Mouse (Mus musculus): ENCODE results near the gene Cdc42ep1. TPM values are rescaled to one million over a fixed set of nuclear protein-coding genes. Genes with fewer than 3 reads are reported as not detected.
"Not testable (repeated sequence)": the region's sequence is repeated elsewhere in the genome, so short reads cannot be mapped to it uniquely, and the experiment has no call there.

Cdc42ep1 gene
- polyA plus RNA-seq, 1 experiment from 2014 or later = 15.1 TPM

- H3K4me1 ChIP-seq = peaks cover 29% of the 10 kb centered on the region
- WGBS = 80% methylated on average over 8 of the region's 8 CpGs
- ATAC-seq (ENCODE audit: low FRiP score) = no peak
- no peak overlapping the region for H3K4me2 ChIP-seq (replicated peaks)
- peak overlapping the region; percentile 98; the same call in 1 of the 2 replicates for H3K27ac ChIP-seq
- no peaks in the 10 kb centered on the region for H3K9me3 ChIP-seq (replicated peaks)
- no peaks in the 10 kb centered on the region for H3K27me3 ChIP-seq
- H3K9ac ChIP-seq = no peak overlapping the region
- no peak overlapping the region for H3K4me3 ChIP-seq
- no peaks in the 10 kb centered on the region; the same call in 1 of the 2 replicates for H3K36me3 ChIP-seq
Observed at GRCm38 (mm10) chr15:78874989-78875388, 32.6 kb downstream of the Cdc42ep1 start.

DNA sequence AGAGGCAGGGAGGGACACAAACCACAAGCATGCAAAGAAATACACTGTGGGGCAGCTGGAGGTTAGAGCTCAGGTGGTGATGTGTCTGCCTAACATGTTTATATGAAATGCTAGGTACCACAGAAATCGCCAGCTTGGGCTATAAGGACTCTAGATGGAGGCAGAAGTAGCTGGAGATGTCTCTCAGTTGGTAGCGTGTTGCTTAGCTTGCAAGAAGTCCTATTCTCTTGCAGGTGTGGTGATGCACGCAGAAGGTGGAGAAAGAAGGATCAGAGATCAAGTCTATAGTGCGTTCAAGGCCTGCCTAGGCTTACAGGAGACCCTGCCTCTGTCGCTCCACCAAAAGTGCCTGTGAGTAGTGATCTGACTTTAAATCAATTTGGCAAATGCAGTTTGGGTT lies 33.1 kb downstream of the Cdc42ep1 start:
- ATAC-seq (ENCODE audit: low FRiP score) = no peak
- Histone ChIP-seq H3K27ac (peak overlapping the region; percentile 98), H3K36me3 (peaks cover 5% of the 10 kb centered on the region; the same call in 1 of the 2 replicates), H3K9me3 (replicated peaks) (no peaks in the 10 kb centered on the region), H3K4me1 (peaks cover 29% of the 10 kb centered on the region), H3K4me2 (replicated peaks) (peak overlapping the region; percentile 90), H3K27me3 (no peaks in the 10 kb centered on the region), H3K9ac (no peak overlapping the region), H3K4me3 (no peak overlapping the region)
- WGBS = 84% methylated on average over 5 of the region's 5 CpGs

- Histone ChIP-seq H3K27me3 (no peaks in the 10 kb centered on the region), H3K9me3 (replicated peaks) (no peaks in the 10 kb centered on the region), H3K9ac (peak overlapping the region; percentile 79), H3K4me1 (peaks cover 29% of the 10 kb centered on the region), H3K4me2 (replicated peaks) (peak overlapping the region; percentile 90), H3K27ac (peak overlapping the region; percentile 98), H3K36me3 (peaks cover 12% of the 10 kb centered on the region), H3K4me3 (peak overlapping the region; percentile 76)
- peak; percentile 27; the same call in 1 of the 2 replicates for ATAC-seq (ENCODE audit: low FRiP score)
- WGBS = 3% methylated on average over 17 of the region's 17 CpGs
Observed at GRCm38 (mm10) chr15:78876258-78876696, 33.9 kb downstream of the Cdc42ep1 start.

DNA sequence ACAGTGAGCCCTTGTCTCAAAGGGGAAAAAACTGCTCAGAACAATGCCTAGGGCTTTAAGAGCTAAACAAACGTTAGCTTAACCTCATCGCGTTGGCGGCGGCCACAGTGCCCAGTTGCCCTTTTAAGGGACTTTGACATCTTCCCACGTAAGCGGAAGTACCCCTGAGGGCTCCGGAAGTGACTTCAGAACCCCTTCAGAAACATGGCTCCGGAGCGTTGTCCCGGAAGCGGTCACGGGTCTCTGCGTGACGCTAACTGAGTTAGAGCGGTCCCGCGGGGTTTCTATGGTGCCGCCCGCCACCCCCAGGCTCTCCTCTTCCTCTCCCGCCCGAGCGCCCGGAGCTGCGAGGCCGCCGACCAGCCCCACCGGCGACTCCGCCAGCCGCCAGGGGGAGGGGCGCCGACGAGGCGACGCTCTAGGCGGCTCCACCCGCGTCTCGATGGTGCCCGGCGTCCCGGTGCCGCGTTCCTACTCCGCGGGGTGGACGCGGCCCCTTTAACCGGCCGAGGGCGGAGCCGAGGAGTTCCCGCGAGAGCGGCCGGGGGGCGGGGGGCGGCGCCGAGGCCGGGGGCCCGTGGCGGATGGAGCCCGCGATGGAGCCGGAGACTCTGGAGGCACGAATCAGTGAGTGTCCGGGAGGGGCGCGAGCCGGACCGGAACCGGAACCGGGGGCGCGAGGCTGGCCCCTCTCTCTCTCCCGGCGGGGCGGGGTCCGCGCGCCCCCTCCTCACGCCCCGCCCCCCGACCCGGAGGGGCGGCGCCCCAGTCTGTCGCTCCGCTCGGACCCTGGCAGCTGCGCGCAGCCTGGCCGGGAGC lies 34.8 kb downstream of the Cdc42ep1 start, which contains the start of gene Gga1:
Gga1 (plus strand) TSS at position 200 of the 819 bp plus-strand sequence.
- H3K27me3 ChIP-seq = no peaks in the 10 kb centered on the region
- no peaks in the 10 kb centered on the region for H3K9me3 ChIP-seq (replicated peaks)
- H3K4me1 ChIP-seq = peaks cover 29% of the 10 kb centered on the region
- peak within 1 kb of the TSS; percentile 98 for H3K27ac ChIP-seq
- H3K4me3 ChIP-seq = peak within 1 kb of the TSS; percentile 76
- peak within 1 kb of the TSS; percentile 79 for H3K9ac ChIP-seq
- ATAC-seq (ENCODE audit: low FRiP score) = peak; percentile 93
- peaks cover 21% of the 10 kb centered on the region for H3K36me3 ChIP-seq
- peak within 1 kb of the TSS; percentile 90 for H3K4me2 ChIP-seq (replicated peaks)
- under 1% methylated on average over 76 of the region's 95 CpGs for WGBS

DNA sequence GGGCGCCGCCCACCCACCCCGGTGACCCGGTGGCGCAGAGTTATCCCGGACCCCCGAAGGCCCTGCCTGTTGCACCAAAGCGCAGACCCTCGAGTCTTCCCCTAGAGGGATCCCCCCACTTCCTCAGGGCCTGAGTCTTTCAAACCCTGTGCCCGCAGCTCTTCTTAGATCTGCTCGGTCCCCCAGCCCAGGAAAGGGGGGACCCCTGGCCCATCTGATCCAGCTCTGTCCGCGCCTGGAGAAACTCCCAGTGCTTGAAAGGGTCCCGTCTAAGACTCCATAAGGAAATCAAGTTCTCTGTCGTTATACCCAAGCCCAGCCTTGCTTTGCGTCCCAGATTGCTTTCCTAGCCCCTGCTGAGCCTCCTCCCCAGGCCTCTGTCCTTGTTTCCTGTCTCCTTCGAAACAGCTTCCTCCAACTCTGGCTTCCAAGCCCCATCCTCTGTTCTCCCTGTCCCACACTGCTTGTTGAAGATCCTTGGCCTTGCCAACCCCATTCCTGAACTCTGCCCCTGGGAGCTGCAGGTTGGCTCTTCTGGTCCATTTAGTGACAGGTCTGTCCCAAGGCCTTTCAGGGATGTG lies 35.5 kb downstream of the Cdc42ep1 start:
- under 1% methylated on average over 16 of the region's 17 CpGs for WGBS
- H3K4me3 ChIP-seq = peak overlapping the region; percentile 76
- H3K4me2 ChIP-seq (replicated peaks) = peak overlapping the region; percentile 90
- no peaks in the 10 kb centered on the region for H3K9me3 ChIP-seq (replicated peaks)
- no peak; the same call in 1 of the 2 replicates for ATAC-seq (ENCODE audit: low FRiP score)
- peaks cover 29% of the 10 kb centered on the region for H3K4me1 ChIP-seq
- peak overlapping the region; percentile 98 for H3K27ac ChIP-seq
- peaks cover 28% of the 10 kb centered on the region for H3K36me3 ChIP-seq
- H3K27me3 ChIP-seq = no peaks in the 10 kb centered on the region
- H3K9ac ChIP-seq = peak overlapping the region; percentile 79

DNA sequence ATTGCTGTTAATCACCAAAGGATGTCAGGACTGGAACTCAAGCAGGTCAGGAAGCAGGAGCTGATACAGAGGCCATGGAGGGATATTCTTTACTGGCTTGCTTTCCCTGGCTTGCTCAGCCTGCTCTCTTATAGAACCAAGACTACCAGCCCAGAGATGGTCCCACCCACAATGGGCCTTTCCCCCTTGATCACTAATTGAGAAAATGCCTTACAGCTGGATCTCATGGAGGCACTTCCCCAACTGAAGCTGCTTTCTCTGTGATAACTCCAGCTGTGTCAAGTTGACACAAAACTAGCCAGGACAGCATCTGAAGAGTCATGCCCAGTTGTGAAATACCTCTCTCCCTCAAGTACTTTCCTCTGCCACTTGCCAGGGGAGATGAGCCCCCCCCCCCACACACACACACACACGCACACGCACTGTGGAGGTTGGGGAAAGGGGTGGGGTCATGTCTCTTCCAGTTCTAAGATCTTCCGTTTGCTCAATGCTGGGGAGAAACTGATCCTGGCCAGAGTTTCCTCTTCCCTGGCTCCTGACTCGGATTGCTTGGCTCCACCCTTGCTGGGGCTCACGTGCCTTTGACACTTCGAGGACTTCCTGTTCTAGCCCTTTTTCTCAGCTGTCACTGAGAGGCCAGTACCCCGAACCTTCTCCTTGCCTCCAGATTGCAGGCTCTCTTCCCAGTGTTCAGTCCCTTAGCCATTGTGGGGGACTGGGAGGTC lies 36.5 kb downstream of the Cdc42ep1 start:
- 0 out of 2 replicates have a peak overlapping the region, but pooled peaks have one; percentile 90 for H3K4me2 ChIP-seq (replicated peaks)
- WGBS = 60% methylated on average over 7 of the region's 7 CpGs

DNA sequence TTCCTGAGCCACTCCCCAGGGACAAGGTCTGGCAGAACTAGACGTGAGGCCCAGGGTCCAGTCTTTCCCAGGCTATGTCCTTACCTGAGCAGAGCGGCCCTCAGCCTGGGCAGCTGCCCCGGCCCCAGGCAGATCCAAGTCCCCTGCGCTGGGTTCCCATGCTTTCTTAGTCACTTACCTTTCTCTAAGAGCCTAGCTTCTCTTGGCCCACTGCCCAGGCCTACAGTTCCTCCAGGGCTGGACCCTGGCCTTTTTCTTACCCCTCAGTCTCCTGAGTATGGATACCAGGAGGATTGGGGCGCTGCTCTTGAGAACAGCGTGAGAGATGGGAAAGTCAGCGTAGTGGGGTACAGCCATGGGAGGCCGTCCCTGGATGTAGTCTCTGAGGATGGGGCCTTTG lies 38.0 kb downstream of the Cdc42ep1 start:
- 94% methylated on average over 8 of the region's 8 CpGs for WGBS
- Histone ChIP-seq H3K9me3 (replicated peaks) (no peaks in the 10 kb centered on the region), H3K36me3 (peaks cover 51% of the 10 kb centered on the region), H3K4me1 (peaks cover 29% of the 10 kb centered on the region), H3K9ac (no peak overlapping the region; the same call in 1 of the 2 replicates), H3K27me3 (no peaks in the 10 kb centered on the region), H3K4me3 (no peak overlapping the region), H3K27ac (no peak overlapping the region), H3K4me2 (replicated peaks) (no peak overlapping the region)
- no peak for ATAC-seq (ENCODE audit: low FRiP score)

More for the DNA sequence above, 36.5 kb downstream of the Cdc42ep1 start:
- not testable (repeated sequence) for H3K27ac ChIP-seq; H3K9me3 ChIP-seq (replicated peaks); ATAC-seq (ENCODE audit: low FRiP score); H3K27me3 ChIP-seq; H3K4me3 ChIP-seq
- H3K9ac ChIP-seq = 0 out of 2 replicates have a peak overlapping the region, but pooled peaks have one; percentile 13
- H3K36me3 ChIP-seq = peaks cover 38% of the 10 kb centered on the region
- H3K4me1 ChIP-seq = peaks cover 29% of the 10 kb centered on the region

GRCm38 (mm10) chr15:78881828-78882227 lies 39.4 kb downstream of the Cdc42ep1 start:
- H3K4me1 ChIP-seq = peaks cover 17% of the 10 kb centered on the region
- H3K36me3 ChIP-seq = peaks cover 65% of the 10 kb centered on the region
- no peak overlapping the region for H3K4me2 ChIP-seq (replicated peaks)
- no peak overlapping the region for H3K4me3 ChIP-seq
- no peak overlapping the region for H3K9ac ChIP-seq
- H3K27ac ChIP-seq = no peak overlapping the region
- ATAC-seq (ENCODE audit: low FRiP score) = no peak
- H3K27me3 ChIP-seq = no peaks in the 10 kb centered on the region
- WGBS = 92% methylated on average over 3 of the region's 3 CpGs
- no peaks in the 10 kb centered on the region for H3K9me3 ChIP-seq (replicated peaks)

GRCm38 (mm10) chr15:78889401-78889853 lies 47.0 kb downstream of the Cdc42ep1 start:
- Histone ChIP-seq H3K9ac (peak overlapping the region; percentile 9; the same call in 1 of the 2 replicates), H3K9me3 (replicated peaks) (no peaks in the 10 kb centered on the region), H3K36me3 (peaks cover 93% of the 10 kb centered on the region), H3K27me3 (no peaks in the 10 kb centered on the region), H3K4me2 (replicated peaks) (no peak overlapping the region), H3K4me3 (no peak overlapping the region), H3K27ac (0 out of 2 replicates have a peak overlapping the region, but pooled peaks have one; percentile 7), H3K4me1 (peaks cover 21% of the 10 kb centered on the region)
- no peak for ATAC-seq (ENCODE audit: low FRiP score)
- 36% methylated on average over 13 of the region's 13 CpGs for WGBS

GRCm38 (mm10) chr15:78892440-78892839 lies 50.0 kb downstream of the Cdc42ep1 start:
- Histone ChIP-seq H3K9ac (no peak overlapping the region), H3K4me2 (replicated peaks) (no peak overlapping the region), H3K27me3 (no peaks in the 10 kb centered on the region), H3K4me3 (no peak overlapping the region), H3K36me3 (peaks cover 65% of the 10 kb centered on the region), H3K4me1 (peaks cover 21% of the 10 kb centered on the region), H3K9me3 (replicated peaks) (no peaks in the 10 kb centered on the region), H3K27ac (no peak overlapping the region)
- WGBS = 66% methylated on average over 7 of the region's 7 CpGs
- no peak for ATAC-seq (ENCODE audit: low FRiP score)

DNA sequence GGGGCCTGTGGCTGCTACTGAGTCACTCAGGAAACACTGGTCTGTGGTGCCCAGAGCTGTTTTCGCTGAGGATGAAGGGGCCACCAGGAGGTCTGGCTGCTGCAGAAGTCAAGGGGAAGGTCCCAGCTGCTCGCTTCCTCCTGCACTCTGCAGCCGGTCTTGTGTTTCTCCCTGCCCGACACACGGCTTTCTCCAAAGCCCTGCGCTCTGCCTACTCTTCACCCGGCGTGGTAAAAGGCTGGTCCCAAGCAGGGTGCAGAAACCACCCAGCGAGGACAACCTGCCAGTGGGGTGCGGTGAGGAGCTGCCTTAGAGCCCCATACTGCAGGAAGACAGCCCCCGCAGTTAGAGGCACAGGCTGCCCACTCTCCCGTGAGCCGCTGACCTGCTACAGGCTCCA lies 52.3 kb downstream of the Cdc42ep1 start:
- H3K9me3 ChIP-seq (replicated peaks) = no peaks in the 10 kb centered on the region
- no peak overlapping the region for H3K4me2 ChIP-seq (replicated peaks)
- peaks cover 43% of the 10 kb centered on the region for H3K36me3 ChIP-seq
- H3K4me1 ChIP-seq = peaks cover 14% of the 10 kb centered on the region
- peaks cover 12% of the 10 kb centered on the region for H3K27me3 ChIP-seq
- H3K9ac ChIP-seq = no peak overlapping the region
- H3K27ac ChIP-seq = no peak overlapping the region
- no peak for ATAC-seq (ENCODE audit: low FRiP score)
- WGBS = 74% methylated on average over 13 of the region's 13 CpGs
- H3K4me3 ChIP-seq = no peak overlapping the region

DNA sequence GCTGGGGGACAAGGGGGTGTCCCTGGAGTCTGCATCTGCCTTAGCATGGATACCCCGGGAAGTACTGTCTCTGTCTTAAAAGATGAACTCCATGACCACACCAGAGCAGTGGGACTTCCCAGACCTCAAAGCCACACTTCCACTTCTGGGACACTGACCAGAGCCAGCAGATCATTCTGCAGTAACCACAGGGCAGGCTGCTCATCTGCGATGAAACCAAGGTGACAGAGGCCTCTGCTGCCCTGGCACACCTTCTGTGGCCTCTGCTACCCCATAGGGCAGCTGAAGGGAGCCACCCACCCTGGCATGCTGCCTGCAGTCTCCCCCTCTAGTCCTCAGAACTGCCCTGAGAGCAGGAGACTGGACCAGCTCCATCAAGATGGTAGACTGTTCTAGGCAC lies 53.3 kb downstream of the Cdc42ep1 start:
- peaks cover 24% of the 10 kb centered on the region for H3K4me1 ChIP-seq
- no peak overlapping the region for H3K9ac ChIP-seq
- peaks cover 22% of the 10 kb centered on the region for H3K27me3 ChIP-seq
- no peaks in the 10 kb centered on the region for H3K9me3 ChIP-seq (replicated peaks)
- no peak overlapping the region for H3K4me2 ChIP-seq (replicated peaks)
- H3K4me3 ChIP-seq = no peak overlapping the region
- peaks cover 33% of the 10 kb centered on the region for H3K36me3 ChIP-seq
- no peak for ATAC-seq (ENCODE audit: low FRiP score)
- H3K27ac ChIP-seq = no peak overlapping the region
- 85% methylated on average over 2 of the region's 2 CpGs for WGBS
